Mouse (Mus musculus): ENCODE measurements around the gene Rbak. TPM values are rescaled to one million over a fixed set of nuclear protein-coding genes. Genes with fewer than 3 reads are reported as not detected.
"Not testable (repeated sequence)": the region's sequence is repeated elsewhere in the genome, so short reads cannot be mapped to it uniquely, and the experiment has no call there.

Rbak gene
- total RNA-seq (2021), result 10 to 100 TPM; 15.2 to 15.6 TPM
- long read RNA-seq, experiment 1, partial matches to known transcripts, result 0 of 14 reads
- long read RNA-seq, experiment 1, other reads (novel, unspliced or antisense), result 10 of 14 reads
- long read RNA-seq, experiment 2, partial matches to known transcripts, result 0 of 9 reads
- long read RNA-seq, experiment 2, other reads (novel, unspliced or antisense), result 6 of 9 reads

- intact Hi-C loops (cut with DNase I), result loop anchor here (1.0 kb wide), 1 partner anchor 55 kb away; the partner anchor contains the start of gene Zfp12
- DNase-seq (ENCODE audit: low spot score in 2 of 2), result peak; percentile 95 to 97
These were observed at the start of gene Rbak, which contains the start of gene Spdye4b for GRCm38 (mm10) chr5:143180255-143181076. TSS of gene Rbak (minus strand) at chr5:143180775. TSS of gene Spdye4b (plus strand) at chr5:143181017.

GRCm38 (mm10) chr5:143226790-143227189, 46.2 kb upstream of the Rbak start, which contains the start of gene Spdye4a:
TSS of gene Spdye4a (minus strand) at chr5:143226890.
- DNase-seq (ENCODE audit: low spot score in 2 of 2), result no peak
- intact Hi-C loops (cut with DNase I), result no loop called here

- no peak for DNase-seq (ENCODE audit: low spot score in 2 of 2)
- intact Hi-C loops (cut with DNase I), result loop anchor here (1.0 kb wide), 1 partner anchor 12 kb away; no protein-coding TSS in a partner anchor
These were observed 41.7 kb upstream of the Rbak start for GRCm38 (mm10) chr5:143222287-143222686.

- no peak for DNase-seq (ENCODE audit: low spot score in 2 of 2)
- intact Hi-C loops (cut with DNase I), result no loop called here
These were observed 40.4 kb upstream of the Rbak start for GRCm38 (mm10) chr5:143220996-143221395.

- intact Hi-C loops (cut with DNase I), result no loop called here
- no peak for DNase-seq (ENCODE audit: low spot score in 2 of 2)
These were observed 33.3 kb upstream of the Rbak start for GRCm38 (mm10) chr5:143213832-143214231.

- intact Hi-C loops (cut with DNase I), result no loop called here
- DNase-seq (ENCODE audit: low spot score in 2 of 2), result no peak
These were observed 24.4 kb upstream of the Rbak start for GRCm38 (mm10) chr5:143205015-143205414.

- intact Hi-C loops (cut with DNase I), result no loop called here
- DNase-seq (ENCODE audit: low spot score in 2 of 2), result no peak
These were observed 15.9 kb upstream of the Rbak start for GRCm38 (mm10) chr5:143196506-143196905.

GRCm38 (mm10) chr5:143195166-143195565, 14.6 kb upstream of the Rbak start:
- no peak for DNase-seq (ENCODE audit: low spot score in 2 of 2)
- intact Hi-C loops (cut with DNase I), result no loop called here

GRCm38 (mm10) chr5:143194747-143195146, 14.2 kb upstream of the Rbak start:
- intact Hi-C loops (cut with DNase I); DNase-seq (ENCODE audit: low spot score in 2 of 2): not testable (repeated sequence)

GRCm38 (mm10) chr5:143192806-143193205, 12.2 kb upstream of the Rbak start:
- no peak for DNase-seq (ENCODE audit: low spot score in 2 of 2)
- intact Hi-C loops (cut with DNase I), result no loop called here

GRCm38 (mm10) chr5:143188014-143188413, 7.4 kb upstream of the Rbak start:
- DNase-seq (ENCODE audit: low spot score in 2 of 2); intact Hi-C loops (cut with DNase I): not testable (repeated sequence)

GRCm38 (mm10) chr5:143179179-143179578, 1.4 kb downstream of the Rbak start:
- intact Hi-C loops (cut with DNase I), result loop anchor here (5.0 kb wide), 1 partner anchor 123 kb away; no protein-coding TSS in a partner anchor
- peak in 1 of 2 experiments; percentile 30 for DNase-seq (ENCODE audit: low spot score in 2 of 2)

GRCm38 (mm10) chr5:143177541-143178200, 2.9 kb downstream of the Rbak start:
- intact Hi-C loops (cut with DNase I), result loop anchor here (5.0 kb wide), 1 partner anchor 125 kb away; no protein-coding TSS in a partner anchor
- DNase-seq (ENCODE audit: low spot score in 2 of 2), result no peak

- intact Hi-C loops (cut with DNase I), result loop anchor here (5.0 kb wide), 1 partner anchor 126 kb away; no protein-coding TSS in a partner anchor
- no peak for DNase-seq (ENCODE audit: low spot score in 2 of 2)
These were observed 4.6 kb downstream of the Rbak start for GRCm38 (mm10) chr5:143175970-143176369.

GRCm38 (mm10) chr5:143165508-143166070, 15.0 kb downstream of the Rbak start:
- no peak for DNase-seq (ENCODE audit: low spot score in 2 of 2)
- intact Hi-C loops (cut with DNase I), result no loop called here

- DNase-seq (ENCODE audit: low spot score in 2 of 2), result no peak
- intact Hi-C loops (cut with DNase I), result no loop called here
These were observed 25.0 kb downstream of the Rbak start for GRCm38 (mm10) chr5:143155534-143155933.

GRCm38 (mm10) chr5:143153756-143154155, 26.8 kb downstream of the Rbak start:
- DNase-seq (ENCODE audit: low spot score in 2 of 2), result no peak
- intact Hi-C loops (cut with DNase I), result no loop called here

GRCm38 (mm10) chr5:143150044-143150443, 30.5 kb downstream of the Rbak start:
- no peak for DNase-seq (ENCODE audit: low spot score in 2 of 2)
- intact Hi-C loops (cut with DNase I), result no loop called here

GRCm38 (mm10) chr5:143149536-143149935, 31.0 kb downstream of the Rbak start:
- intact Hi-C loops (cut with DNase I), result no loop called here
- no peak for DNase-seq (ENCODE audit: low spot score in 2 of 2)

- no peak for DNase-seq (ENCODE audit: low spot score in 2 of 2)
- intact Hi-C loops (cut with DNase I), result no loop called here
These were observed 31.9 kb downstream of the Rbak start for GRCm38 (mm10) chr5:143148661-143149060.
